Mouse (Mus musculus): ENCODE measurements around the gene Sumo1. TPM values are rescaled to one million over a fixed set of nuclear protein-coding genes. Genes with fewer than 3 reads are reported as not detected.

Sumo1 gene
- polyA plus RNA-seq, 1 experiment, result 97.7 TPM

GRCm38 (mm10) chr1:59615021-59615420, 55.6 kb downstream of the Sumo1 start:
- H3ac ChIP-seq (ENCODE audit: control insufficient read depth, insufficient read length, low read depth), result no peak overlapping the region
- H3K79me2 ChIP-seq (ENCODE audit: control insufficient read depth, insufficient read depth), result no peaks in the 10 kb centered on the region
- H3K36me3 ChIP-seq (ENCODE audit: control insufficient read depth, insufficient read depth), result no peaks in the 10 kb centered on the region
- TF ChIP-seq MYOG (IDR thresholded peaks at IDR 0.05; ENCODE audit: control insufficient read depth, extremely low read depth, insufficient read length) (no peak), MYOD1 (IDR thresholded peaks at IDR 0.05; ENCODE audit: control insufficient read depth, insufficient read length, low read depth) (no peak), CTCF (IDR thresholded peaks at IDR 0.05; ENCODE audit: control insufficient read depth, insufficient read depth, insufficient read length) (no peak), USF1 (IDR thresholded peaks at IDR 0.05; ENCODE audit: low read depth) (no peak), FOSL1 (IDR thresholded peaks at IDR 0.05; ENCODE audit: insufficient read depth, low read length, poor library complexity, severe bottlenecking) (no peak), MAX (IDR thresholded peaks at IDR 0.05) (no peak), CEBPB (IDR thresholded peaks at IDR 0.05; ENCODE audit: low read depth) (no peak)
- H3K27me3 ChIP-seq (ENCODE audit: control insufficient read depth, insufficient read depth, insufficient read length), result no peaks in the 10 kb centered on the region
- no peaks in the 10 kb centered on the region for H3K79me3 ChIP-seq (ENCODE audit: low read depth)
- no peak overlapping the region for H3K4me3 ChIP-seq (ENCODE audit: insufficient read depth, poor library complexity, severe bottlenecking)

- no peaks in the 10 kb centered on the region for H3K36me3 ChIP-seq (ENCODE audit: control insufficient read depth, insufficient read depth)
- H3ac ChIP-seq (ENCODE audit: control insufficient read depth, insufficient read length, low read depth), result no peak overlapping the region
- TF ChIP-seq CTCF (IDR thresholded peaks at IDR 0.05; ENCODE audit: control insufficient read depth, insufficient read depth, insufficient read length) (no peak), MYOD1 (IDR thresholded peaks at IDR 0.05; ENCODE audit: control insufficient read depth, insufficient read length, low read depth) (no peak), FOSL1 (IDR thresholded peaks at IDR 0.05; ENCODE audit: insufficient read depth, low read length, poor library complexity, severe bottlenecking) (no peak), USF1 (IDR thresholded peaks at IDR 0.05; ENCODE audit: low read depth) (no peak), CEBPB (IDR thresholded peaks at IDR 0.05; ENCODE audit: low read depth) (no peak), MAX (IDR thresholded peaks at IDR 0.05) (no peak), MYOG (IDR thresholded peaks at IDR 0.05; ENCODE audit: control insufficient read depth, extremely low read depth, insufficient read length) (no peak)
- no peaks in the 10 kb centered on the region for H3K27me3 ChIP-seq (ENCODE audit: control insufficient read depth, insufficient read depth, insufficient read length)
- H3K4me3 ChIP-seq (ENCODE audit: insufficient read depth, poor library complexity, severe bottlenecking), result no peak overlapping the region
- H3K79me2 ChIP-seq (ENCODE audit: control insufficient read depth, insufficient read depth), result no peaks in the 10 kb centered on the region
- no peaks in the 10 kb centered on the region for H3K79me3 ChIP-seq (ENCODE audit: low read depth)
These were observed 56.8 kb downstream of the Sumo1 start for GRCm38 (mm10) chr1:59613795-59614194.

DNA sequence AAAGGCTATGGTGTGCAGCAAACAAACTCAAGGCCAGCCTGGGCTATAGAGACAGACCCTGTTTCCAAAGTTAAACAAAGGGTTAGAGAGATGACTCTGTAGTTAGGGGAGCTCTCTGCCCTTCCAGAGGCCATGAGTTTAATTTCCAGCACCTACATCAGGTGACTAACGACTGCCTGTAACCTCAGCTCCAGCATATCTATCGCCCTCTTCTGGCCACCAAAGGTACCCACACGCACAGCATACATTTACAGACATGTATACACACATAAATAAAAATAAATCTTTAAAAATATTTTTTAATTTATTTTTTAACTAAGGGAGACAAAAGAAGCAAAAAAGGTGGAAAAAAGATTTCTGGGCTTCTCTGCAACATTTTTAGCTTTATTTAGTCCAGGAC, 59.7 kb downstream of the Sumo1 start:
- H3ac ChIP-seq (ENCODE audit: control insufficient read depth, insufficient read length, low read depth), result no peak overlapping the region
- H3K36me3 ChIP-seq (ENCODE audit: control insufficient read depth, insufficient read depth), result no peaks in the 10 kb centered on the region
- no peak overlapping the region for H3K4me3 ChIP-seq (ENCODE audit: insufficient read depth, poor library complexity, severe bottlenecking)
- no peaks in the 10 kb centered on the region for H3K79me3 ChIP-seq (ENCODE audit: low read depth)
- H3K27me3 ChIP-seq (ENCODE audit: control insufficient read depth, insufficient read depth, insufficient read length), result no peaks in the 10 kb centered on the region
- no peaks in the 10 kb centered on the region for H3K79me2 ChIP-seq (ENCODE audit: control insufficient read depth, insufficient read depth)
- TF ChIP-seq FOSL1 (IDR thresholded peaks at IDR 0.05; ENCODE audit: insufficient read depth, low read length, poor library complexity, severe bottlenecking), result no peak
- TF ChIP-seq CEBPB (IDR thresholded peaks at IDR 0.05; ENCODE audit: low read depth), result no peak
- no peak for TF ChIP-seq MAX (IDR thresholded peaks at IDR 0.05)
- TF ChIP-seq CTCF (IDR thresholded peaks at IDR 0.05; ENCODE audit: control insufficient read depth, insufficient read depth, insufficient read length), result no peak
- TF ChIP-seq USF1 (IDR thresholded peaks at IDR 0.05; ENCODE audit: low read depth), result no peak
- no peak for TF ChIP-seq MYOD1 (IDR thresholded peaks at IDR 0.05; ENCODE audit: control insufficient read depth, insufficient read length, low read depth)
- TF ChIP-seq MYOG (IDR thresholded peaks at IDR 0.05; ENCODE audit: control insufficient read depth, extremely low read depth, insufficient read length), result no peak

DNA sequence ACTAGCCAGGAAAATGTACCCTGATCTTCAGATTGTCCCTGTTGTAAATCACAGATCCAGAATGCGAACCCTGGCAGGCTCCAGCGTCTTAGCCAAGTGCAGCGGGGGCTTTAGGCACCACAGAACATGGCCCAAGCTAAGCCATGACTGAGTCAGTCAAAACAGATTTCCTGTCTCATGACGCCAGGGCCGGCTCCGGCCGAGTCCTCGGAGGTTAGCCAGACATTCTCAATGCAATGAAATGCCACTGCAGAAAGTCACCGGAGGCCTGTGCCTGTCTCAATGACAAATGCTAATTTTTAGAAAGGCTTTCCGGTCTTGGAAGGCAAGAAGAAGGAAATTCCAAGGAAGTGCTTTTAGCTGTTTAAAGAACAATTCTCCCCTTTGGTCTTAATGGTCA, 60.7 kb downstream of the Sumo1 start:
- H3K79me2 ChIP-seq (ENCODE audit: control insufficient read depth, insufficient read depth), result no peaks in the 10 kb centered on the region
- no peak overlapping the region for H3K4me3 ChIP-seq (ENCODE audit: insufficient read depth, poor library complexity, severe bottlenecking)
- H3K27me3 ChIP-seq (ENCODE audit: control insufficient read depth, insufficient read depth, insufficient read length), result no peaks in the 10 kb centered on the region
- H3ac ChIP-seq (ENCODE audit: control insufficient read depth, insufficient read length, low read depth), result no peak overlapping the region
- no peaks in the 10 kb centered on the region for H3K36me3 ChIP-seq (ENCODE audit: control insufficient read depth, insufficient read depth)
- H3K79me3 ChIP-seq (ENCODE audit: low read depth), result no peaks in the 10 kb centered on the region
- no peak for TF ChIP-seq USF1 (IDR thresholded peaks at IDR 0.05; ENCODE audit: low read depth)
- TF ChIP-seq FOSL1 (IDR thresholded peaks at IDR 0.05; ENCODE audit: insufficient read depth, low read length, poor library complexity, severe bottlenecking), result no peak
- TF ChIP-seq CEBPB (IDR thresholded peaks at IDR 0.05; ENCODE audit: low read depth), result no peak

GRCm38 (mm10) chr1:59609458-59609857, 61.2 kb downstream of the Sumo1 start:
- Histone ChIP-seq H3K79me2 (ENCODE audit: control insufficient read depth, insufficient read depth) (no peaks in the 10 kb centered on the region), H3ac (ENCODE audit: control insufficient read depth, insufficient read length, low read depth) (no peak overlapping the region), H3K27me3 (ENCODE audit: control insufficient read depth, insufficient read depth, insufficient read length) (no peaks in the 10 kb centered on the region), H3K79me3 (ENCODE audit: low read depth) (no peaks in the 10 kb centered on the region), H3K36me3 (ENCODE audit: control insufficient read depth, insufficient read depth) (no peaks in the 10 kb centered on the region), H3K4me3 (ENCODE audit: insufficient read depth, poor library complexity, severe bottlenecking) (no peak overlapping the region)
- TF ChIP-seq FOSL1 (IDR thresholded peaks at IDR 0.05; ENCODE audit: insufficient read depth, low read length, poor library complexity, severe bottlenecking), result no peak
- no peak for TF ChIP-seq MYOG (IDR thresholded peaks at IDR 0.05; ENCODE audit: control insufficient read depth, extremely low read depth, insufficient read length)
- TF ChIP-seq CTCF (IDR thresholded peaks at IDR 0.05; ENCODE audit: control insufficient read depth, insufficient read depth, insufficient read length), result no peak
- no peak for TF ChIP-seq USF1 (IDR thresholded peaks at IDR 0.05; ENCODE audit: low read depth)
- no peak for TF ChIP-seq MAX (IDR thresholded peaks at IDR 0.05)
- TF ChIP-seq CEBPB (IDR thresholded peaks at IDR 0.05; ENCODE audit: low read depth), result no peak
- no peak for TF ChIP-seq MYOD1 (IDR thresholded peaks at IDR 0.05; ENCODE audit: control insufficient read depth, insufficient read length, low read depth)

GRCm38 (mm10) chr1:59608920-59609319, 61.7 kb downstream of the Sumo1 start:
- H3K36me3 ChIP-seq (ENCODE audit: control insufficient read depth, insufficient read depth), result no peaks in the 10 kb centered on the region
- H3K79me2 ChIP-seq (ENCODE audit: control insufficient read depth, insufficient read depth), result no peaks in the 10 kb centered on the region
- no peak overlapping the region for H3ac ChIP-seq (ENCODE audit: control insufficient read depth, insufficient read length, low read depth)
- peak; percentile 11 for TF ChIP-seq USF1 (IDR thresholded peaks at IDR 0.05; ENCODE audit: low read depth)
- no peak for TF ChIP-seq MAX (IDR thresholded peaks at IDR 0.05)
- no peak for TF ChIP-seq FOSL1 (IDR thresholded peaks at IDR 0.05; ENCODE audit: insufficient read depth, low read length, poor library complexity, severe bottlenecking)
- TF ChIP-seq MYOD1 (IDR thresholded peaks at IDR 0.05; ENCODE audit: control insufficient read depth, insufficient read length, low read depth), result no peak
- no peak overlapping the region for H3K4me3 ChIP-seq (ENCODE audit: insufficient read depth, poor library complexity, severe bottlenecking)
- no peaks in the 10 kb centered on the region for H3K79me3 ChIP-seq (ENCODE audit: low read depth)
- no peaks in the 10 kb centered on the region for H3K27me3 ChIP-seq (ENCODE audit: control insufficient read depth, insufficient read depth, insufficient read length)

Measured in C2C12 (cell line).